Mouse (Mus musculus) forebrain, embryonic 10.5 days (tissue): ENCODE results near the gene Errfi1. TPM values are rescaled to one million over a fixed set of nuclear protein-coding genes. Genes with fewer than 3 reads are reported as not detected.

ENCODE experiments used
- DNase-seq: peaks from one replicate; pipeline ENCODE4 v3.0.0-alpha.2; 2017; ENCODE audit warnings: low spot score; ENCODE audit errors: extremely low spot score
- H3K27ac ChIP-seq: fragments of 300-500 bp; sonication (generic); 2 replicates; pipeline ENCODE4 v1.5.1; 2016; ENCODE audit warnings: mild to moderate bottlenecking
- H3K27me3 ChIP-seq: fragments of 300-500 bp; sonication (generic); 2 replicates; pipeline ENCODE4 v1.6.1; 2016; ENCODE audit warnings: mild to moderate bottlenecking; ENCODE audit not compliant: poor library complexity, severe bottlenecking
- H3K36me3 ChIP-seq: fragments of 300-500 bp; sonication (generic); replicated peaks from 2 replicates; pipeline ENCODE4 v1.6.1; 2016; ENCODE audit warnings: mild to moderate bottlenecking, moderate library complexity
- H3K4me1 ChIP-seq: fragments of 300-500 bp; sonication (generic); 2 replicates; pipeline ENCODE4 v1.6.1; 2016
- H3K4me3 ChIP-seq: fragments of 300-500 bp; sonication (generic); 2 replicates; pipeline ENCODE4 v1.5.1; 2016; ENCODE audit warnings: mild to moderate bottlenecking, moderate library complexity
- H3K9me3 ChIP-seq: fragments of 300-500 bp; sonication (generic); 2 replicates; pipeline ENCODE4 v1.6.1; 2016; ENCODE audit warnings: mild to moderate bottlenecking, moderate library complexity
- WGBS: fragments of 180-500 bp; shearing (Covaris S2); methylation state at CpG from one replicate; pipeline ENCODE4 v1.1.7; 2016; 5-methylcytosine and 5-hydroxymethylcytosine counted together
- polyA plus RNA-seq: library from polyadenylated mRNA; unstranded; fragments of >200 nt; fragmentation: Nextera tagmentation; extraction: Ambion mirVana; gene quantifications from 2 replicates; pipeline ENCODE4 v1.2.1, GENCODE M21; 2016

Errfi1 gene
- polyA plus RNA-seq, 1 experiment from 2014 or later = 16.5 TPM

DNA sequence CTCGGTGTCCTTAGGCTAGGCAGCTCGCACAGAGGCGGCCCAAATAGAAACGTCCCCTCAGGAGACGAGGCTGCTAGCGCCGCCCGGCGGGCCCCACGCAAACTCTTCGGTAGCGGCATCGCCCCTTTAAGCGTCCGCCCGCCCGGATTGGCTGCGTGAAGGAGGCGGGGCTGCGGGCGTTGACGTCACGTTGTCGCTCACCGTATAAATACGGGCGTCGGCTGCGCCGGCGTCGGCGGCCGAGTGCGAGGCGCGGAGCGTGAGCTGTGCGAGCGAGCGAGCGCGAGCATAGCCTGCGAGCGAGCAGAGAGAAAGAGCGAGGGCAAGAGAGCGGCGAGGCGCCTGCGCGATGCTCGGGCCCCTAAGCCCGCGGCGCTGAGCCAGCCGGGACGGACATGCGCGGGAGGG lies 1.1 kb downstream of the Errfi1 start:
- Histone ChIP-seq H3K4me1 (peaks cover 32% of the 10 kb centered on the region), H3K9me3 (no peaks in the 10 kb centered on the region), H3K36me3 (0 out of 2 replicates have a peak, but pooled peaks cover 2% of the 10 kb centered on the region), H3K27ac (peak overlapping the region; percentile 97), H3K4me3 (peak overlapping the region; percentile 86), H3K27me3 (peaks cover 20% of the 10 kb centered on the region)
- WGBS = under 1% methylated on average over 59 of the region's 59 CpGs
- DNase-seq = peak; percentile 98

DNA sequence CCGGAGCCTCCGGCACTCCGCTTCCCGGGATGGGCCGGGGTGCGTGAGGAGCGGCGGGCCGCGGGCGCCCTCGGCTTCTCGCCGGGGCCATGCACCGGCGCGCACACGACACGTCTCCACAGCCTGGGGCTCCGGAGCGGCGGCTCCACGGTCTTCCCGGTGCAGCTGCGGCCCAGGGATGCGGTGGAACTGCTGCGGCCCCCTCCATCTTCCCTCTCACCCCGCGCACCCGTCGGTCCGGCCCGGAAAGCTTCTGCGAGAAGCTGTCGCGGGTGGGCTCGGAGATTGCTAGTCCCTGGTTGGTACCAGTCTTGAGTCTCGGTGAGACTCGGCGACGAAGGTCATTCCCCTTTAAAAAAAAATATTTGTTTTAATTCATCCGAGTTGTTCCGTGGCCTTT lies 1.6 kb downstream of the Errfi1 start:
- Histone ChIP-seq H3K9me3 (no peaks in the 10 kb centered on the region), H3K36me3 (0 out of 2 replicates have a peak, but pooled peaks cover 2% of the 10 kb centered on the region), H3K4me1 (peaks cover 35% of the 10 kb centered on the region), H3K27me3 (peaks cover 20% of the 10 kb centered on the region), H3K4me3 (peak overlapping the region; percentile 86), H3K27ac (peak overlapping the region; percentile 97)
- no peak for DNase-seq
- WGBS = under 1% methylated on average over 43 of the region's 43 CpGs

DNA sequence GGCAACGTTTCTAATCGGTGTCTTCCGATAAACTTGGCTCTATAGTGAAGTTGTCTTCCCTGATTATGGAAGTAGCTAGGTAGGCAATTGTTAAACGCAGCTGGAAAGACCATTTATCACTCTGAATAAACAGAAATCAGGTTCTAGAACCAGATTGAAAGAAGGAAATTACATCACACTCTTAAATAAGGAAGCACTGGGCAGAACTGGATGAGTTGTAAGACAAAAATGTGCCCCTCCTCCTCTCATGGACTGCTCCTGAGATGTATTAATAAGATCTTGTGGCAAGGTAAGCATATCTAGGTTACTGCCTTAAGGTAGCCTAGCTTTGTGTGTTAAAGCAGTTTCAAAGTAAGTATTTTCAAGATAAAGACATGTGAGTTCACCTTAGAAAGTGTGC lies 6.8 kb downstream of the Errfi1 start:
- Histone ChIP-seq H3K27ac (no peak overlapping the region), H3K27me3 (no peaks in the 10 kb centered on the region), H3K9me3 (no peaks in the 10 kb centered on the region), H3K4me1 (peaks cover 45% of the 10 kb centered on the region), H3K4me3 (no peak overlapping the region), H3K36me3 (peaks cover 8% of the 10 kb centered on the region)
- WGBS = 90% methylated on average over 4 of the region's 4 CpGs
- DNase-seq = no peak

DNA sequence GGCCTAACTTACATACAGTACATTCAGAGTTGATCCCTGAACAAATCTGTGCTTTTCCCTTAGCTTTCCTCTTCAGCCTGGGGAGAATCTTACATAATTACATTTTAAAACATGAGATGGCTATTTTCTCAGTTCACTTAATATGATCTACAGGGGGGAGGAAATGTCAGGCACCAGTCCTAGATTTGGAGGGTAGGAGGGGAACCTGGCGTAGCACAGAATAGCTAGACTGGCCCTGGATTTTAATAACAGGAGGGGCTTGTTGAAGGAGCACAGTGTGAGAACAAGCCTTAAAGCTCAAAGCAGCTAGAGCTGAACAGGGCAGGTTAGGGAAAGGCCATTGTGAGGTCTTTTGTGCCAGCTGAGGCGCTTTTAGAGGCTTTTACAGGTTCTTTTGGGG lies 7.4 kb downstream of the Errfi1 start:
- no peak overlapping the region for H3K4me3 ChIP-seq
- H3K36me3 ChIP-seq = peaks cover 15% of the 10 kb centered on the region
- H3K27ac ChIP-seq = no peak overlapping the region
- H3K27me3 ChIP-seq = no peaks in the 10 kb centered on the region
- DNase-seq = no peak
- peaks cover 40% of the 10 kb centered on the region for H3K4me1 ChIP-seq
- H3K9me3 ChIP-seq = no peaks in the 10 kb centered on the region
- 49% methylated on average over 2 of the region's 2 CpGs for WGBS

DNA sequence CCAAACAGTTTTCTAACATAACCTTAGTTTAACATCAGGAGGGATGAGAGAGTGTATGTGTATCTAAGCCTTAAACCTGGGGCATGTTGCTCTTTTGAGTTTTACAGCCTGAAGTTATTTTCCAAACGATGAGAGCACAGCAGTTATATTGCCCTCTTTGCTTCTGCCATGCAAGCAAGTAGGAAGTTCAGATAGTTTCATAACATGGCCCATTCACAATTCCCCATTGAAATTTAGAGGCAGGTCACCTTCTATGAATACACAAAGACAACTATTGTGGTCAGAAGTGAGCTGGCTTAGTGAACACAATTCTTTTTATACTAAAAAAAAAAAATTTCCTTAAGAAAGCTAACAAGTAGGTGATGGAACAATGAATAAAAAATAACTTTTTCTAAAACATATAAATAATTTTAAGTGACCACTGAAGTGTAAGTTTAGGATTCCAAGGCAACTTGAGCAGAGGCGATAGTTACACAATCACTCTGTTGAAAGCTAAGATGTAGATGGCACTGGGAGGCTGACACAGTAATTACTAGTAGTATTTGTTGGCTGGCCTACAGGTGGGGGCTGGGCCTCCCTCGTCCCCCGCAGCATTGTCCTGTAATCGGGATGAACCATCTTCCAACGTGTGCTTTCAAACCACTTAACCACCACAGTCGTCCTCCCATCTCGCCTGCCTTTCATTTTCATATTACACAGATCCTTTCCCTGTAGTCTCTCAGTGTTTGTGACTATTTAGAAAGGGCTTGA lies 9.1 kb downstream of the Errfi1 start:
- Histone ChIP-seq H3K9me3 (no peaks in the 10 kb centered on the region), H3K4me1 (peaks cover 31% of the 10 kb centered on the region), H3K27ac (no peak overlapping the region), H3K27me3 (no peaks in the 10 kb centered on the region), H3K36me3 (peaks cover 29% of the 10 kb centered on the region), H3K4me3 (no peak overlapping the region)
- DNase-seq = no peak
- WGBS = 59% methylated on average over 8 of the region's 8 CpGs

DNA sequence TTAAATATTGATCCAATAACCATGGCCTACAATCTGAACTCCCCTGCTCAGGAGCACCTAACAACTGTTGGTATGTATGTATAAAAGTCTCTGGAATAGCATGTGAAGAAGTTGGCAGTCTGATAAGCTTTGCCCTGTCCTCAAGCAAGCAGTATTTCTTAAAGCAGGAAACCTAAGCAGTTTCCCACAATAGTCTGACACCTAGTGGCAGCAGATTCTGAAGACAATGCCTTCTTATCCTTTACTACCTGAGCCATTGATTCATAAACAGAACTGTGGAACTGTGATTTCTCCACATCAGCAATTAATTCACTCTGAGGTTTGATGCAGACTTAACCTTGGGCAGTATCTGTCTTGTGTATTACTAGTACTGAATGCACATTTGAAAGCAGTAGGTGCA lies 11.7 kb downstream of the Errfi1 start:
- peaks cover 35% of the 10 kb centered on the region for H3K36me3 ChIP-seq
- no peaks in the 10 kb centered on the region for H3K9me3 ChIP-seq
- no peak for DNase-seq
- H3K4me1 ChIP-seq = peaks cover 33% of the 10 kb centered on the region
- H3K4me3 ChIP-seq = no peak overlapping the region
- H3K27ac ChIP-seq = no peak overlapping the region
- H3K27me3 ChIP-seq = no peaks in the 10 kb centered on the region

DNA sequence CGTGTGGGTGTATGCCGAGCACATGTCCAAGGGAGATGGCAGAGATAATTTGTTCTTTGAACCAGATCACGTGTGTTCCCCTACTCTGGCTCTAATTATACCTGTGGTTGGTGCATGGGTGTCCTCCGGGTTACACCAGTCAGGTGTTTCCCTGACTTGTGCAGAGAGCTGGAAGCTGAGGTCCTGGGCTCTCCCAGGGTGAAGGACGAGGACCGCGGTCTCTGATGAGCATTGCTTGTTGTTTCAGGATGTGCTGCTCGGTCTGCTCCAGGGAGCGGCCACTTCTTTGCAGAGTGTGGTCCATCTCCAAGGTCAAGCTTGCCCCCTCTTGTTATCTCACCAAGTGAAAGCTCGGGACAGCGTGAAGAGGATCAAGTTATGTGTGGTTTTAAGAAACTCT lies 12.3 kb downstream of the Errfi1 start:
- no peaks in the 10 kb centered on the region for H3K9me3 ChIP-seq
- no peak overlapping the region for H3K4me3 ChIP-seq
- H3K27me3 ChIP-seq = no peaks in the 10 kb centered on the region
- H3K36me3 ChIP-seq = peaks cover 35% of the 10 kb centered on the region
- H3K27ac ChIP-seq = no peak overlapping the region
- WGBS = 95% methylated on average over 11 of the region's 11 CpGs
- no peak for DNase-seq
- H3K4me1 ChIP-seq = peaks cover 32% of the 10 kb centered on the region

DNA sequence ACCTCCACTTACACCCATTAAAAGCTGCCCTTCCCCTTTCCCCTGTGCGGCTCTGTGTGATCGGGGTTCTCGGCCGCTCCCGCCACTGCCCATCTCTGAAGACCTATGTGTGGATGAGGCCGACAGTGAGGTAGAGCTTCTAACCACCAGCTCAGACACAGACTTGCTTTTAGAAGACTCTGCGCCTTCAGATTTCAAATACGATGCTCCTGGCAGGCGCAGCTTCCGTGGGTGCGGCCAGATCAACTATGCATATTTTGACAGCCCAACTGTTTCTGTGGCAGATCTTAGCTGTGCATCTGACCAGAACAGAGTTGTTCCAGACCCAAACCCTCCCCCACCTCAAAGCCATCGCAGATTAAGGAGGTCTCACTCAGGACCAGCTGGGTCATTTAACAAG lies 12.8 kb downstream of the Errfi1 start:
- no peaks in the 10 kb centered on the region for H3K27me3 ChIP-seq
- H3K36me3 ChIP-seq = peaks cover 35% of the 10 kb centered on the region
- H3K4me1 ChIP-seq = peaks cover 32% of the 10 kb centered on the region
- no peaks in the 10 kb centered on the region for H3K9me3 ChIP-seq
- H3K4me3 ChIP-seq = no peak overlapping the region
- no peak overlapping the region for H3K27ac ChIP-seq
- DNase-seq = no peak
- WGBS = 95% methylated on average over 9 of the region's 12 CpGs

DNA sequence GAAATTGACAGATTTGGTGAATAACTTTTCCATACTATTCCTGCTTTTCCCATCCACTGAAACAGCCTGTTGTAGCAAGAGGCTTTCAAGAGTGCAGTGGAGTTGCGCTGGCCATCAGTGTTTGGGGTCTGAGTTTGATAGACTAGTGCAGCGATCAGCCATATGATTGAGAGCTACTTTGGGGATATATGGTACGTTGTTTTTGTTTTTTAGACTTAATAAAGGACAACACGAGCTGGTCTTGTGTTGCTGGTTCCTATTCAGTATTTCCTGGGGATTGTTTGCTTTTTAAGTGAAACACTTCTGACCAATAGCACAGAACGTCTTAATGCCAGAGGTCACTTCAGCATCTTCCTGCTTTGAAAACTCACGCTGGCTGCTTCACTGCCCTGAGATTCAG lies 14.4 kb downstream of the Errfi1 start:
- Histone ChIP-seq H3K4me1 (peaks cover 29% of the 10 kb centered on the region), H3K27me3 (no peaks in the 10 kb centered on the region), H3K9me3 (no peaks in the 10 kb centered on the region), H3K4me3 (no peak overlapping the region), H3K27ac (no peak overlapping the region), H3K36me3 (peaks cover 35% of the 10 kb centered on the region)
- 90% methylated on average over 6 of the region's 6 CpGs for WGBS
- DNase-seq = no peak

DNA sequence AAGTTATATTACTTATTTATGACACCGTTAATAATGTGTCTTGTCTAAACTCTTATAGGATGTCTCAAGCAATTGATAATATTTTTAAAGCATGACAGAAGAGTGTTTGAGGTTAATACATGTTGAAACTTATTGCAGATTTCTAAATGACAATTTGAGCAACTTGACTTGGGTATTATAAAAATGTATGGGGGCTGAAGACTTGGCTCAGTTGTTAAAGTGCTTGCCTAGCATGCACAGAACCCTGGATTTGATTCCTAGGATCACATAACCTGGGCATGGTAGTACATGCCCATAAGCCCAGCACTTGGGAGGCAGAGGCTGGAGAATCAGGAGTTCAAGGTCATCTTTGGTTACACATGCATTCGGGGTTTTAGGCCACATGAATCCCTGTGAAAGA lies 15.1 kb downstream of the Errfi1 start:
- 91% methylated on average over 2 of the region's 2 CpGs for WGBS
- peaks cover 35% of the 10 kb centered on the region for H3K36me3 ChIP-seq
- H3K27me3 ChIP-seq = no peaks in the 10 kb centered on the region
- H3K4me3 ChIP-seq = no peak overlapping the region
- H3K27ac ChIP-seq = no peak overlapping the region
- no peak for DNase-seq
- peaks cover 28% of the 10 kb centered on the region for H3K4me1 ChIP-seq
- no peaks in the 10 kb centered on the region for H3K9me3 ChIP-seq

DNA sequence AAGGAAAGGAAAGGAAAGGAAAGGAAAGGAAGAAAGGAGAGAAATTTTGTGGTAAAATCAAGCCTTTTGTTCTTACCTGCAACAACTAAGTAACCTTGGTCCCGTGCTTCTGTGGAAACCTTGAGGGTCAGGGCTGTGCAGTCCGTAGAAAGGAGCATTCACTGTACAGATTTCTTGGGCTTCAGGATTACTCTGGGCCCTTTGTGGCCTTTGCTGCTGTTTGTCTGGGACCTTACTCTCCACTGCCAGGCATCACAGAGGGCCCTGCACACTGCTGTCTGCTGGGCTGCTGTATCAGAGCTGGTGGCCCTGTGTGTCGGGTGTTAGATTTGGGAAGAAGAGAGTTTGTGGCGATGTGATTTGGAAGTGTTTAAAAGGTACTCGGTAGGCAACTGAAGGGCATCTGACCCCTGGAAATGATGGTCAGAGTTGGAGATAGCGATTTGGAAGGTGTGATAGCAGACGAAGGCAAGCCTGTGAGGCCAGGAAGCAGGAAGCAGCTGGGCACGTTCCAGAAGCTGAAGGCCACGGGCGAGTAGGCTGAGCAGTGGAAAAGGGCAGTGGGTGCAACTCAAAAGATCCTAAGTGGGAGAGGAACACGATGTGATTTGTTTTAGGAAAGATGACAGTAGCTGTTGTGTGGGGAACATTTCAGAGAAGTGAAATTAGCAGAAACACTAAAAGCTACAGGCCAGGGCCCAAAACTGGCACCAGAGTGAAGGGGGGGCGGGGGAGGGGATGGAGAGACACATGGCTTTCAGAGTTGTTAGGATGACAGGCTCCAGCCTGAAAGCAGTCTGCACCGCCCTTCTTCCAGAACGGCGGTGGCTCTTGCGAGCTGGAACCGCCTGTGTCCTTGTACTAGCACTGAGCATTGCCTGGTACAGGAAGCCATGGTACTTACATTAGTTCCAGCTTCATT lies 15.8 kb downstream of the Errfi1 start:
- no peak overlapping the region for H3K4me3 ChIP-seq
- no peaks in the 10 kb centered on the region for H3K27me3 ChIP-seq
- H3K36me3 ChIP-seq = peaks cover 35% of the 10 kb centered on the region
- WGBS = 81% methylated on average over 17 of the region's 17 CpGs
- no peak overlapping the region for H3K27ac ChIP-seq
- peaks cover 28% of the 10 kb centered on the region for H3K4me1 ChIP-seq
- DNase-seq = no peak
- H3K9me3 ChIP-seq = no peaks in the 10 kb centered on the region

DNA sequence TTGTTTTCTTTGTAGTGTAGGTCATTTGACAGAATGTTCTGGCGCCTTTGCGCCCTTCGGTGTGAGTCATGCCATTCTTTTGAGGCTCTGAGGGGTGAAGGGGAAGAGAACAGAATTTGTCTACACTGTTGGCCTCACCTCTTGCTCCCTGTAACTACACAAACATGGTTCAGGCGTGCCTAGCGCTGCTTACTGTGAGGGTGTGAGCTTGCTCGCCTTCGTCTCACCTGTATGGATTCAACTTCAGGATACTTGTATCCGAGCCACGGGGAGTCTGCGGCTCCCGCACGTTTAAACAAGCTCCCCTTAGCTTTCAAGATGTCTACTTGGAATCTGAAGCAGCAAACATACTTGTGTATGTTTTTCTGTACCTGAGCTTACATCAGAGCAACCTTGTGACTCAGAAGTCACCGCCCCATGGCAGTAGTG lies 17.3 kb downstream of the Errfi1 start:
- Histone ChIP-seq H3K27ac (peak overlapping the region; percentile 74), H3K4me3 (no peak overlapping the region), H3K4me1 (peaks cover 33% of the 10 kb centered on the region), H3K36me3 (peaks cover 24% of the 10 kb centered on the region), H3K27me3 (no peaks in the 10 kb centered on the region), H3K9me3 (no peaks in the 10 kb centered on the region)
- no peak for DNase-seq
- 86% methylated on average over 13 of the region's 13 CpGs for WGBS
